Mouse (Mus musculus): ENCODE results near the gene Lamc1. TPM values are rescaled to one million over a fixed set of nuclear protein-coding genes. Genes with fewer than 3 reads are reported as not detected.

Lamc1 gene
- polyA plus RNA-seq, 1 experiment from 2014 or later = 37.0 TPM

GRCm38 (mm10) chr1:153282342-153282975, 50.1 kb downstream of the Lamc1 start:
- Histone ChIP-seq H3K9ac (ENCODE audit: low read length) (no peak overlapping the region), H3K9me3 (ENCODE audit: control insufficient read depth, low read length) (no peaks in the 10 kb centered on the region), H3K36me3 (ENCODE audit: control insufficient read depth, insufficient read depth, low read length) (no peaks in the 10 kb centered on the region), H3K4me2 (ENCODE audit: low read depth) (no peak overlapping the region), H3K27ac (ENCODE audit: low read depth, low read length) (no peak overlapping the region), H3K4me3 (ENCODE audit: low read depth, low read length) (no peak overlapping the region), H3K27me3 (ENCODE audit: control insufficient read depth, insufficient read depth, low read length) (no peaks in the 10 kb centered on the region), H3K4me1 (ENCODE audit: control insufficient read depth, insufficient read depth, low read length) (no peaks in the 10 kb centered on the region)
- 91% methylated on average over 5 of the region's 5 CpGs for WGBS
- DNase-seq (ENCODE audit: low spot score) (no peak), ATAC-seq (ENCODE audit: insufficient read depth, low FRiP score, low TSS enrichment) (no peak)

GRCm38 (mm10) chr1:153281483-153281882, 51.1 kb downstream of the Lamc1 start:
- H3K27ac ChIP-seq (ENCODE audit: low read depth, low read length) = no peak overlapping the region
- WGBS = 54% methylated on average over 4 of the region's 4 CpGs
- no peaks in the 10 kb centered on the region for H3K9me3 ChIP-seq (ENCODE audit: control insufficient read depth, low read length)
- no peaks in the 10 kb centered on the region for H3K27me3 ChIP-seq (ENCODE audit: control insufficient read depth, insufficient read depth, low read length)
- DNase-seq (ENCODE audit: low spot score) (no peak), ATAC-seq (ENCODE audit: insufficient read depth, low FRiP score, low TSS enrichment) (no peak)
- H3K4me3 ChIP-seq (ENCODE audit: low read depth, low read length) = no peak overlapping the region
- H3K4me2 ChIP-seq (ENCODE audit: low read depth) = no peak overlapping the region
- no peaks in the 10 kb centered on the region for H3K36me3 ChIP-seq (ENCODE audit: control insufficient read depth, insufficient read depth, low read length)
- H3K9ac ChIP-seq (ENCODE audit: low read length) = no peak overlapping the region
- no peaks in the 10 kb centered on the region for H3K4me1 ChIP-seq (ENCODE audit: control insufficient read depth, insufficient read depth, low read length)

DNA sequence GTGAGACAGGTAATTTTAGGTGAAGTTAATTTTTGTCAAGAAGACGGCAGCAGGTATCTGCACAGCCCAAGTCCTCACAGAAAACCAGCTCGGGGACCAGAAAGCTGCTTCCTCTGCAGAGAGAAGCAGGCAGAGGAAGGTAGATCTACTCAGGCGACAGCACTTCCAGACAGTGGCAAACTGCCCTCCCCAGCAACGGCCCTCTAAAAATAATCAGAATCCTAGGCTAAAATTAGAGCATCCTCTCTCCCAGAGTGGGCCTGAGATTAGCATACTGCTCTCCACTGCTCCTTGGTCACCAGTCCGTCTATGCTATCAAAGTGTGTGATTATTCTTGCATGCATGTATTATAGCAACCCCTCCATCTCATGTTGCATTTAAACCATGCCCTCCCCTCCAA, 52.2 kb downstream of the Lamc1 start:
- H3K27ac ChIP-seq (ENCODE audit: low read depth, low read length) = no peak overlapping the region
- no peak for ATAC-seq (ENCODE audit: insufficient read depth, low FRiP score, low TSS enrichment)
- no peaks in the 10 kb centered on the region for H3K36me3 ChIP-seq (ENCODE audit: control insufficient read depth, insufficient read depth, low read length)
- H3K4me2 ChIP-seq (ENCODE audit: low read depth) = no peak overlapping the region
- no peaks in the 10 kb centered on the region for H3K9me3 ChIP-seq (ENCODE audit: control insufficient read depth, low read length)
- no peaks in the 10 kb centered on the region for H3K27me3 ChIP-seq (ENCODE audit: control insufficient read depth, insufficient read depth, low read length)
- no peak overlapping the region for H3K9ac ChIP-seq (ENCODE audit: low read length)
- no peak overlapping the region for H3K4me3 ChIP-seq (ENCODE audit: low read depth, low read length)
- H3K4me1 ChIP-seq (ENCODE audit: control insufficient read depth, insufficient read depth, low read length) = no peaks in the 10 kb centered on the region
- WGBS = 87% methylated on average over 5 of the region's 5 CpGs
- DNase-seq (ENCODE audit: low spot score) = no peak

DNA sequence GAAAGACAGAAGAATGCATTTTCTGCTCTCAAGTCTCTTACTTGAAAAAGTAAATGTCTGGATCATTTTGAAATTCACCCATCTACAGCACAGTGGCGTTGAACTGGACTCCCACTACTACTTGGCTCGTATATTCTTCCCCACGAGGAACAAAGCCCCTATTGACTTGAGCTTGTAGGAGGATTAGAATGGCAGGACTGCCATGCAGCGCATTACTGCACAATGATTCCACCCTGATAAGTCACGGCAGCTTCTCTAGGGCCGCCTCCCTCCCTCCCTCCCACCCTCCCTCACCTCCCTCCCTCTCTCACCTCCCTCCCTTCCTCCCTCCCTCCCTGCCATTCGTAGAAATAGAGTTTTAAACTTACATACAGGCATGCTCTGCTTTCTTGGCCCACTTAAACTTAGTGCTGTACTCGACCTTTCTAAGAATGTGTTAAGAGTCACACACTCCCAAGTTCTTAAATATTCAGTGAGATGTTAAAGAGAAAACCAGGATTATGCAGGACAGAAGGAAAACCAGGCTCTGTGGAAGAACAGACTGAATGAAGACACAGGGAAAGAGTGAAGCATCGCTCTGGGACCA, 54.5 kb downstream of the Lamc1 start:
- no peak for ATAC-seq (ENCODE audit: insufficient read depth, low FRiP score, low TSS enrichment)

GRCm38 (mm10) chr1:153275466-153275865, 57.1 kb downstream of the Lamc1 start:
- no peak overlapping the region for H3K27ac ChIP-seq (ENCODE audit: low read depth, low read length)
- no peak overlapping the region for H3K4me3 ChIP-seq (ENCODE audit: low read depth, low read length)
- H3K4me1 ChIP-seq (ENCODE audit: control insufficient read depth, insufficient read depth, low read length) = 0 out of 2 replicates have a peak, but pooled peaks cover 2% of the 10 kb centered on the region
- WGBS = 84% methylated on average over 5 of the region's 5 CpGs
- H3K9ac ChIP-seq (ENCODE audit: low read length) = no peak overlapping the region
- no peaks in the 10 kb centered on the region for H3K27me3 ChIP-seq (ENCODE audit: control insufficient read depth, insufficient read depth, low read length)
- DNase-seq (ENCODE audit: low spot score) (no peak), ATAC-seq (ENCODE audit: insufficient read depth, low FRiP score, low TSS enrichment) (no peak)
- no peaks in the 10 kb centered on the region for H3K36me3 ChIP-seq (ENCODE audit: control insufficient read depth, insufficient read depth, low read length)
- no peak overlapping the region for H3K4me2 ChIP-seq (ENCODE audit: low read depth)
- no peaks in the 10 kb centered on the region for H3K9me3 ChIP-seq (ENCODE audit: control insufficient read depth, low read length)

More for the DNA sequence above, 54.5 kb downstream of the Lamc1 start:
- H3K4me2 ChIP-seq (ENCODE audit: low read depth) = no peak overlapping the region
- H3K36me3 ChIP-seq (ENCODE audit: control insufficient read depth, insufficient read depth, low read length) = no peaks in the 10 kb centered on the region
- DNase-seq (ENCODE audit: low spot score) = no peak
- H3K4me1 ChIP-seq (ENCODE audit: control insufficient read depth, insufficient read depth, low read length) = 0 out of 2 replicates have a peak, but pooled peaks cover 2% of the 10 kb centered on the region
- no peak overlapping the region for H3K27ac ChIP-seq (ENCODE audit: low read depth, low read length)
- H3K4me3 ChIP-seq (ENCODE audit: low read depth, low read length) = no peak overlapping the region
- H3K27me3 ChIP-seq (ENCODE audit: control insufficient read depth, insufficient read depth, low read length) = no peaks in the 10 kb centered on the region
- H3K9ac ChIP-seq (ENCODE audit: low read length) = no peak overlapping the region
- H3K9me3 ChIP-seq (ENCODE audit: control insufficient read depth, low read length) = no peaks in the 10 kb centered on the region
- WGBS = 57% methylated on average over 8 of the region's 9 CpGs

GRCm38 (mm10) chr1:153274611-153275010, 58.0 kb downstream of the Lamc1 start:
- Histone ChIP-seq H3K27ac (ENCODE audit: low read depth, low read length) (no peak overlapping the region), H3K36me3 (ENCODE audit: control insufficient read depth, insufficient read depth, low read length) (no peaks in the 10 kb centered on the region), H3K4me3 (ENCODE audit: low read depth, low read length) (no peak overlapping the region), H3K9me3 (ENCODE audit: control insufficient read depth, low read length) (no peaks in the 10 kb centered on the region), H3K4me1 (ENCODE audit: control insufficient read depth, insufficient read depth, low read length) (0 out of 2 replicates have a peak, but pooled peaks cover 2% of the 10 kb centered on the region), H3K27me3 (ENCODE audit: control insufficient read depth, insufficient read depth, low read length) (no peaks in the 10 kb centered on the region), H3K9ac (ENCODE audit: low read length) (no peak overlapping the region), H3K4me2 (ENCODE audit: low read depth) (no peak overlapping the region)
- ATAC-seq (ENCODE audit: insufficient read depth, low FRiP score, low TSS enrichment) (no peak), DNase-seq (ENCODE audit: low spot score) (no peak)
- WGBS = 80% methylated on average over 6 of the region's 6 CpGs

DNA sequence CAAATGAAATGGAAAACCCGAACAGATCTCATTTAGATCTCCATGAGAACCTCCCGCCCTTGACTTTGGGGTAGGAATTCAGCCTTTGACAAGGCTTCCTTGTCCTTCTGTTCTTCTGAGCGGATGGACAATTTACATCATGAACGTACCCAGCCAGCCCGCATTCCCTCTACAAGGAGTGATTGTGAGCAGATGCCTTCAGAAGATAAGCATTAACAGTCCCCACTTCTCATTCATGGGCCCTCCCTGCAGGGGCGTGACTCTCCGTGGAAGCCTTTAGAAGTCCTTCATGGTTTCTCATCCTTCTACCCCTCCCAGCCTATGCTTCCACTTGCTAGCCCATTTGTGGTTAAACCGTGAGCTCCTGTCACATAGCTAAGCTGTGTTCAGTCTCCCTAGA, 58.9 kb downstream of the Lamc1 start:
- H3K27me3 ChIP-seq (ENCODE audit: control insufficient read depth, insufficient read depth, low read length) = no peaks in the 10 kb centered on the region
- no peak overlapping the region for H3K4me3 ChIP-seq (ENCODE audit: low read depth, low read length)
- 65% methylated on average over 8 of the region's 8 CpGs for WGBS

GRCm38 (mm10) chr1:153270827-153271226, 61.8 kb downstream of the Lamc1 start:
- Histone ChIP-seq H3K4me3 (ENCODE audit: low read depth, low read length) (no peak overlapping the region), H3K27me3 (ENCODE audit: control insufficient read depth, insufficient read depth, low read length) (no peaks in the 10 kb centered on the region), H3K9ac (ENCODE audit: low read length) (no peak overlapping the region), H3K36me3 (ENCODE audit: control insufficient read depth, insufficient read depth, low read length) (no peaks in the 10 kb centered on the region), H3K4me1 (ENCODE audit: control insufficient read depth, insufficient read depth, low read length) (peaks cover 3% of the 10 kb centered on the region), H3K9me3 (ENCODE audit: control insufficient read depth, low read length) (no peaks in the 10 kb centered on the region), H3K27ac (ENCODE audit: low read depth, low read length) (no peak overlapping the region), H3K4me2 (ENCODE audit: low read depth) (no peak overlapping the region)
- no peak for ATAC-seq (ENCODE audit: insufficient read depth, low FRiP score, low TSS enrichment)
- WGBS = 95% methylated on average over 15 of the region's 15 CpGs
- no peak for DNase-seq (ENCODE audit: low spot score)

More for the DNA sequence above, 58.9 kb downstream of the Lamc1 start:
- Histone ChIP-seq H3K27ac (ENCODE audit: low read depth, low read length) (no peak overlapping the region), H3K36me3 (ENCODE audit: control insufficient read depth, insufficient read depth, low read length) (no peaks in the 10 kb centered on the region), H3K9me3 (ENCODE audit: control insufficient read depth, low read length) (no peaks in the 10 kb centered on the region), H3K9ac (ENCODE audit: low read length) (no peak overlapping the region), H3K4me2 (ENCODE audit: low read depth) (no peak overlapping the region), H3K4me1 (ENCODE audit: control insufficient read depth, insufficient read depth, low read length) (peaks cover 2% of the 10 kb centered on the region; the same call in 1 of the 2 replicates)
- DNase-seq (ENCODE audit: low spot score) (no peak), ATAC-seq (ENCODE audit: insufficient read depth, low FRiP score, low TSS enrichment) (no peak)

DNA sequence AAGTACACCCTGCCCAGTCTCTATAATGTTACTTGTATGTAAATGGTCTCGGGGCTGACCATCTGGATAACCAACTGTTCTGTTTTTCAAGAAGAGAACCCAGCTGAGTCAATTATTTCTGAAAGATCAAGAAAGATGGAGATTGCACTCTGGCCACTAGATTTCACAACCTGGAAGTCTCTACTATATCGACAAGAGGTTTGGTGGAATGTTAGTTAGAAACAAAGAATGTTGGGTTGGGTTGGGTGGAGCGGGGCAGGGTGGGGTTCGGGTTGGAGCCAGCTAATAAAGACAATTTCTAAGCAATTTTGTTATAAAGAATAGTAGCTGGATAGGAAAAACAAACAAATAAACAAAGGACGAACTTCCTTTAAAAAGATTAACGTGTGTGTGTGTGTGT, 62.9 kb downstream of the Lamc1 start:
- Histone ChIP-seq H3K9ac (ENCODE audit: low read length) (no peak overlapping the region), H3K4me2 (ENCODE audit: low read depth) (no peak overlapping the region), H3K9me3 (ENCODE audit: control insufficient read depth, low read length) (no peaks in the 10 kb centered on the region), H3K27me3 (ENCODE audit: control insufficient read depth, insufficient read depth, low read length) (no peaks in the 10 kb centered on the region), H3K4me1 (ENCODE audit: control insufficient read depth, insufficient read depth, low read length) (peaks cover 10% of the 10 kb centered on the region), H3K36me3 (ENCODE audit: control insufficient read depth, insufficient read depth, low read length) (no peaks in the 10 kb centered on the region), H3K4me3 (ENCODE audit: low read depth, low read length) (no peak overlapping the region), H3K27ac (ENCODE audit: low read depth, low read length) (no peak overlapping the region)
- ATAC-seq (ENCODE audit: insufficient read depth, low FRiP score, low TSS enrichment) = no peak
- WGBS = 88% methylated on average over 6 of the region's 6 CpGs
- DNase-seq (ENCODE audit: low spot score) = no peak
